Mouse (Mus musculus) hindbrain, embryonic 16.5 days (tissue): ENCODE data around the gene Tra2b. TPM values are rescaled to one million over a fixed set of nuclear protein-coding genes. Genes with fewer than 3 reads are reported as not detected.

ENCODE experiments used
- ATAC-seq: fragments of 200-750 bp; cut with Nextera tagmentation; 2 replicates; pipeline ENCODE4 v1.8.0; 2017; ENCODE audit warnings: moderate TSS enrichment, moderate library complexity
- H3K27ac ChIP-seq: fragments of 300-500 bp; sonication (generic); 2 replicates; pipeline ENCODE4 v1.5.1; 2014; ENCODE audit warnings: low read depth, mild to moderate bottlenecking, control low read depth, low read length, moderate library complexity
- H3K27me3 ChIP-seq: fragments of 300-500 bp; sonication (generic); replicated peaks from 2 replicates; pipeline ENCODE4 v1.6.1; 2014; ENCODE audit warnings: low read length; ENCODE audit not compliant: control insufficient read depth, insufficient read depth
- H3K36me3 ChIP-seq: fragments of 300-500 bp; sonication (generic); 2 replicates; pipeline ENCODE4 v1.6.1; 2014; ENCODE audit warnings: mild to moderate bottlenecking, low read length, moderate library complexity, mixed read lengths; ENCODE audit not compliant: control insufficient read depth, insufficient read depth
- H3K4me1 ChIP-seq: fragments of 300-500 bp; sonication (generic); 2 replicates; pipeline ENCODE4 v1.6.1; 2014; ENCODE audit warnings: low read depth, low read length; ENCODE audit not compliant: control insufficient read depth, insufficient read depth
- H3K4me2 ChIP-seq: fragments of 300-500 bp; sonication (generic); 2 replicates; pipeline ENCODE4 v1.6.1; 2014; ENCODE audit warnings: mild to moderate bottlenecking, low read length, control low read depth, moderate library complexity
- H3K4me3 ChIP-seq: fragments of 300-500 bp; sonication (generic); 2 replicates; pipeline ENCODE4 v1.5.1; 2014; ENCODE audit warnings: mild to moderate bottlenecking, low read length, control low read depth, moderate library complexity
- H3K9ac ChIP-seq: fragments of 300-500 bp; sonication (generic); 2 replicates; pipeline ENCODE4 v1.6.1; 2014; ENCODE audit warnings: low read depth, mild to moderate bottlenecking, control low read depth, low read length, moderate library complexity
- H3K9me3 ChIP-seq: fragments of 300-500 bp; sonication (generic); 2 replicates; pipeline ENCODE4 v1.6.1; 2014; ENCODE audit warnings: mild to moderate bottlenecking, low read length, moderate library complexity; ENCODE audit not compliant: control insufficient read depth
- WGBS: fragments of 180-500 bp; shearing (Covaris S2); extraction: QIAGEN DNeasy Blood & Tissue Kit; methylation state at CpG from one replicate; pipeline ENCODE4 v1.1.7; 2014; 5-methylcytosine and 5-hydroxymethylcytosine counted together
- polyA plus RNA-seq: library from polyadenylated mRNA; unstranded; fragments of >200 nt; fragmentation: Nextera tagmentation; extraction: Ambion mirVana; gene quantifications from 2 replicates; pipeline ENCODE4 v1.2.1, GENCODE M21; 2015

The Tra2b gene
- polyA plus RNA-seq, 1 experiment from 2014 or later, result 222 TPM

DNA sequence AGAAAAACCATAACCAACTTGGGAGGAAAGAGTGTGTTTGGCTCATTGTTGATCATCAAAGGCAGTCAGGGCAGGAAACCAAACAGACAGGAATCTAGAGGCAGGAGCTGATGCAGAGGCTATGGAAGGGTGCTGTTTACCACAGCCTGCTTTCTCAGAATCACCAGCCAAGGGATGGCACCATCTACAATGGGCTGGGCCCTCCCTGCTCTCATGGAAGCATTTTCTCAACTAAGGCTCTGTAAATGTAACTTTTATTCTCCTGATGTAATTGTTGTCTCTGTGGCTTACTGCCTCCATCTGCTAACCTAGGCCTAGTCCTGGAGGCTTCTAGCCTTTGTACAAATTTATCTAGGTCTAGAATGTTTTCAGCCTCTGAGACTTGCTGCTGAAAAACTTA is 10.7 kb upstream of the Tra2b start:
- Histone ChIP-seq H3K4me1 (no peaks in the 10 kb centered on the region), H3K27ac (no peak overlapping the region), H3K9me3 (peaks cover 9% of the 10 kb centered on the region; the same call in 1 of the 2 replicates), H3K27me3 (no peaks in the 10 kb centered on the region), H3K4me2 (no peak overlapping the region), H3K4me3 (no peak overlapping the region), H3K36me3 (no peaks in the 10 kb centered on the region), H3K9ac (no peak overlapping the region)
- ATAC-seq, result no peak

DNA sequence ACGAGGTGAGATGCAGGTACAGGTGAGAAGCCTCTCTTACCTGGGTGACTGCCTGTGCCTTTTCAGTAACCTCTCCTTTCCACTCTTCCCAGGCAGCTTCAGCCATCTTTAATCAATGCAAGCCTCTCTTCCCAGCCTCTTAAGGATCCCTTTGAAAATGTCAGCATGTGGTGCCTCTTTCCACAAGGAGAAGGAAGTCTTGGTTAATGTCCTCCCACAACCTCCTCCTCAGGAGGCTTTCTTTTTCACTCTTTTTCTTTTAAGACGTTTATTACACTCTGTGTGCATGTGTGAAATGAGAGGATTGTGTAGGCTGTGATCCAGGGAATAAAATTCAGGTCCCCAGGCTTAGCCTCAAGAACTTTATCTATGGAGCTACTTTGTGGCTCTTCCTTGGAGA is 9.3 kb upstream of the Tra2b start:
- no peaks in the 10 kb centered on the region for H3K36me3 ChIP-seq
- ATAC-seq, result no peak
- H3K27ac ChIP-seq, result no peak overlapping the region
- H3K27me3 ChIP-seq, result no peaks in the 10 kb centered on the region
- no peaks in the 10 kb centered on the region for H3K4me1 ChIP-seq
- no peak overlapping the region for H3K4me2 ChIP-seq
- H3K9ac ChIP-seq, result no peak overlapping the region
- H3K4me3 ChIP-seq, result no peak overlapping the region
- WGBS, result 62% methylated on average over 2 of the region's 2 CpGs
- H3K9me3 ChIP-seq, result peaks cover 9% of the 10 kb centered on the region; the same call in 1 of the 2 replicates

DNA sequence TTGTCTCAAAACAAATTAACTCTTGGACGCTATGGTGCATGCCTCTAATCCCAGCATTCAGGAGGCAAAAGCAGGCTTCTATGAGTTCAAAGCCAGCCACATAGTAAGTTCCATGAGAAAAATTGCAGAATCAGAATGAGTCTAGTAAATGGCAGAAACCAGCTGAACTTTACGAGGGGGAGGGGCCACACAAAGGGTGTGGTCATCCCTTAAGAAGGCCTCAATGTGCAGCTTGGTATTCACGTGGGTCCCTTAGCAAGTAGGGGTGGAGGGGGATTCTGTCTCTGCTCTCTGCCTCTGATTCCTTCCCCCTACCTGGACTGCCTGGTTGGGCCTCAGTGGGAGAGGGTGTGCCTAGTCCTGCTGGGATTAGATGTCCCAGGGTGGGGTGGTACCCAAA is 4.7 kb upstream of the Tra2b start:
- Histone ChIP-seq H3K27me3 (no peaks in the 10 kb centered on the region), H3K4me3 (no peak overlapping the region), H3K4me2 (no peak overlapping the region), H3K9me3 (no peaks in the 10 kb centered on the region), H3K27ac (no peak overlapping the region), H3K9ac (no peak overlapping the region), H3K4me1 (no peaks in the 10 kb centered on the region), H3K36me3 (no peaks in the 10 kb centered on the region)
- no peak for ATAC-seq
- 72% methylated on average over 3 of the region's 3 CpGs for WGBS

DNA sequence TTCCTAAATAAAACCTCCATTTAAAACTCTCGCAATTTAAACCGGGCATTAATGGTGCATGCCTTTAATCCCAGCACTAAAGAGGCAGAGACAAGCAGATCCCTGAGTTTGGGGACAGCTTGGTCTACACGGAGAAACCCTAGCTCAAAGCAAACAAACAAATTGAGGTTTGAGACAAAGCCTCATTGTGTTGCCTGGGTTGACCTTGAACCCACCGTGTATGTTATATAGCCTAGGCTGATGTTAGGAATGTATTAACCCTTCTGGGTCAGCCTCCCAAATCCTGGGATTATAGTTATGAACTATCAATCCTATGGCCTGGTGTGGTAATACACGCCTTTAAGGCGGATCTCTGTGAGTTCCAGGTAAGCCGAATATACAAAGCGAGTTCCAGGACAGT is 579 bp upstream of the Tra2b start:
- Histone ChIP-seq H3K4me1 (peaks cover 14% of the 10 kb centered on the region), H3K27me3 (no peaks in the 10 kb centered on the region), H3K27ac (peak overlapping the region; percentile 96), H3K9me3 (no peaks in the 10 kb centered on the region), H3K4me3 (peak overlapping the region; percentile 96), H3K9ac (peak overlapping the region; percentile 74), H3K36me3 (no peaks in the 10 kb centered on the region), H3K4me2 (peak overlapping the region; percentile 65)
- WGBS, result 38% methylated on average over 8 of the region's 8 CpGs
- ATAC-seq, result no peak; the same call in 1 of the 2 replicates

DNA sequence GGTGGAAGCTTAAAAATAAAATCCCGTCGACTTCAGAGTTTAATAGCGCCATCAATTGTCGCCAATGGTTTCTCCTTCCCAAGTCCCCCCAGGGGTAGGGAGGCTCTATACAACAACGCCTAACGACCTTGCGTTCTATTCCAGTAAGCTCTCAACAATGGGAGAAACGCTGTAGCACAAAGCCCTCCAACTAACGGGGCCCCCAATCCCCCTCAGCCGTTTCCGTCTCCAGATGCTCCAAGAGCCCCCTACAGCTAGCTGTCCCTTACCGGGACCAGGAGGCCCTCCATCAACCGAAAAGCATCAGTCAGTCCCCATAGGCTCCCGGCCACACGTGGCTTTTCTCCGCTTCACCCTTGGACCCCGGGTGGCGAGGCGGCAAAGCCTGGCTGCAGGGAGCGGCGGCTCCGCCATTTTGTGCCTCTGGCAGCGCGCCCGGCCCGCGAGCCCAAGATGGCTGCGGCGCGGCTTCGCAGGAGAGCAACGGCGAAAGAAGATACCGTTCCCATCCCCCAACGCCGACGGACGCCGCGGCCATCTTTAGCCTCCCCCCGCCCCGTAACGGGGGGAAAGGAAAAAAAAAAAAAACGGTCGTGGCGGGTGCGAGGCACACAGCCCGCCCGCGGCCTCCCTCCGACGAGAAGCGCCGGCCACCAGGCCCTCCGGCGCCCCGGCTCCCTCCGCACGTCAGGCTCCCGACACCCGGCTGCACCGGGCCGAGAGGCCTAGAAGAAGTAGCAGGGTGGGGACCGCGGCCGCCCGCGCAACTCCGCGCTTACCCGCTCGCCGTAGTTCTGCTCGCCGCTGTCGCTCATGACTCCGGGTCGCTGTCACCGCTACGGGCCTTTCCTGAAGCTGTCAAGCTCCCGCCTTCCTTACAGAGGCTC is 600 bp downstream of the Tra2b start:
- WGBS, result under 1% methylated on average over 64 of the region's 81 CpGs
- Histone ChIP-seq H3K9ac (peak overlapping the region; percentile 97), H3K9me3 (no peaks in the 10 kb centered on the region), H3K4me2 (peak overlapping the region; percentile 66), H3K27me3 (no peaks in the 10 kb centered on the region), H3K36me3 (no peaks in the 10 kb centered on the region), H3K4me1 (peaks cover 20% of the 10 kb centered on the region), H3K27ac (peak overlapping the region; percentile 96), H3K4me3 (peak overlapping the region; percentile 96)
- ATAC-seq, result peak; percentile 80

DNA sequence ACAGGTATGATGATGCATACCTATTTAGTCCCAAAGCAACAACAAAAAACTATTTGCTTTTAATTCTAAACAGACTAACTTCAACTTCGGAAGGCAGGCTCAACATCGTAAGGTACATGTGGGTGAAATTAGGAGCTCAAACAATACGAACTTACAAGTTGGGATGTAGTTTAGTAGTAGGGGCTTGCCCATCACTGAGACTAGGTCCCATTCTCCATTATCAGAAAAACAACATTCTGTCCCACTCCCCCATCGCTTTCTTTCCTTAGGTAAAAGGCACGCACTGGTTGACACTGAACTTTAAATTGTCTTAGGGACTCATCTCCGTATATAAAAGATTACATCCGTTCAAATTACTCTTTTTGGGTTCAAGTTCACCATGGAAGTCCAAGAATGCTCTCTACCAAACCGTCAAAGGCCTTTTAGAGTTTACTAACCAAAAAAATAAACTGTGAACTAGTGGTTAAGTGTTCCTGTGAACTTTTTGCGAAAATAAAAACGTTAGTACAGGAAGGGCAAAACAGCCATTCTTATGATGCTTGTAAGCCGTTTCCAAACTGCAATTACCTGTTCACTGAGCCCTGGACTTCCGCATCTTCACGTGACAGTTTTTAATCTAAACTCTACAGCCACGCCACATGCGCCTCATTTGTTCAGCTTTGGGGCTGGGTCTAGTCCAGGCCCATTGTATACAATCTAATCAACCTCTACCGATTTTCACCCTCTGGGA is 1.4 kb downstream of the Tra2b start:
- Histone ChIP-seq H3K4me3 (peak overlapping the region; percentile 96), H3K4me2 (peak overlapping the region; percentile 66), H3K4me1 (peaks cover 21% of the 10 kb centered on the region), H3K36me3 (no peaks in the 10 kb centered on the region), H3K27ac (peak overlapping the region; percentile 96), H3K9ac (peak overlapping the region; percentile 97), H3K9me3 (no peaks in the 10 kb centered on the region), H3K27me3 (no peaks in the 10 kb centered on the region)
- WGBS, result 2% methylated on average over 16 of the region's 16 CpGs
- ATAC-seq, result no peak

DNA sequence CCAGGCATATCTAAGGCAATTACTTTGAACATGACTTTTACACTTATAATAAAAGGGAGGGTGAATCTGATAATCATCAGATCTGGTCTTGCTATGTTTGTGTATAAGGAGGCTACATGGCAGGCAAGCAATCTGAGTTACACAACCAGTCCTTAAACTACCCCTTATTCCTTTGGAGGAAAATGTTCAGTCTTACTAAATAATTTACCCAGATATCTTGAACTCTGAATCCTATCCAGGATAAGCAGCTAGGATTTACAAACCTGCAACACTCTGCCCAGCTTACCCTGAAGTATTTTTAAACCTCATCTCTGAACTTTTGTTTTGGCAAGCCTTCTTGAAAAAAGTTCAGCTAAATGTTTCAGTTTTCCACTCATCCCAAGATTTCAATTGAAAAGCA is 2.7 kb downstream of the Tra2b start:
- peak overlapping the region; percentile 96 for H3K4me3 ChIP-seq
- H3K27ac ChIP-seq, result no peak overlapping the region
- no peak for ATAC-seq
- H3K4me1 ChIP-seq, result peaks cover 22% of the 10 kb centered on the region
- peak overlapping the region; percentile 66 for H3K4me2 ChIP-seq
- no peaks in the 10 kb centered on the region for H3K27me3 ChIP-seq
- H3K9ac ChIP-seq, result no peak overlapping the region
- no peaks in the 10 kb centered on the region for H3K36me3 ChIP-seq
- no peaks in the 10 kb centered on the region for H3K9me3 ChIP-seq

DNA sequence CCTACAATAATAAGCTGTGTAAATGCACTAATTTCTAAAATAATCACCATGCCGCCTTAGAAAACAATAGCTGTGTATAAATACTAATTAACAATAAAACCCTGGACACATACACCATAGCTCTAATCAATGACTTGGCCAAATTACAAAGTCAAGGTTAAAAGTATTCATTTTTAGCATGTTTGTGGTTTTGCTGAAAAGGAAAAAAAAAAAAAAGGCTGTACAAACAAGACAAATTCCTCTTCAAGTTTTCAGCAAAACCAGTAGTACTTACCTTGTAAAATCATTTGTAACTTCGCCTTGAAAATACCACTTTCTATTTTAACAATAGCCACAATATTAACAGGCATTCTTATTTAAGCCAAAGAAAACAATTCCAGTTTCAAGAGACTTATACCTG is 4.2 kb downstream of the Tra2b start:
- Histone ChIP-seq H3K27me3 (no peaks in the 10 kb centered on the region), H3K27ac (no peak overlapping the region), H3K4me1 (peaks cover 24% of the 10 kb centered on the region), H3K9ac (no peak overlapping the region), H3K4me2 (no peak overlapping the region), H3K4me3 (no peak overlapping the region), H3K9me3 (no peaks in the 10 kb centered on the region), H3K36me3 (no peaks in the 10 kb centered on the region)
- no peak for ATAC-seq
- 75% methylated on average over 2 of the region's 2 CpGs for WGBS

DNA sequence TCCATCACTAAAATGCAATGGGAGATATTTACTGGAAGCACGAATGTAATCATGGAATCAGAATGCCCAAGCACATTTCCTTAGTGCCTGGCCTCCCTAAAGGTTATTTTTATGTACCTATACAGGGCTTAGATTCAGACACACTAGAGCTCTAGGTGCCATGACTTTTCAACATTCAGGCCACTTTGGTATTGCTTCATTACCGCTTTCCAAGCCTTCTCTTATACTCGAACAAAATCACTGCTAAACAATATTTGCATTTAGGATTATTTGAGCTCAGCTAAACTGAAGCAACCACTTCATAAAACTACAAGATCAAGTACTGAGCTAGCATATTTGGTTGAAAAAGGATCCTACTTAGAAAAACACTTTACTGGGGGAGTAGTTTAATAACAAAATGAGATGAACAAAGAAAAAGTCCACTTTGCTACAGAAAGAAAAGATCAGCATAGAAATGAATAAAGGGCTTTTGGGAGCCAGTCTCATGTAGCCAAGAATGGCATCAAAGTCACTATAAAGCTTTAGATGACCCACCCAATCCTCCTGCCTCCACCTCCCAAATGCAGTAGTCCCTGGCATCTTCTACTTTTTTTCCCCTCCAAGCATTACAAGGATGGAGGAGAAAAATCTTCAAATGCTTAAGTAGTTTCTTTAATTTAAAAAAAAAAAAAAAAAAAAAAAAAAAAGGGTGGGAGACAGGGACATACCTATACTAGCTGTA is 5.2 kb downstream of the Tra2b start:
- Histone ChIP-seq H3K4me2 (no peak overlapping the region), H3K36me3 (no peaks in the 10 kb centered on the region), H3K9ac (no peak overlapping the region), H3K9me3 (no peaks in the 10 kb centered on the region), H3K27me3 (no peaks in the 10 kb centered on the region), H3K27ac (no peak overlapping the region; the same call in 1 of the 2 replicates), H3K4me3 (no peak overlapping the region), H3K4me1 (peaks cover 30% of the 10 kb centered on the region)
- no peak for ATAC-seq
- WGBS, result 63% methylated on average over 3 of the region's 3 CpGs
